Mouse (Mus musculus): Measurements from ENCODE around the gene Stk39. TPM values are rescaled to one million over a fixed set of nuclear protein-coding genes. Genes with fewer than 3 reads are reported as not detected.

The Stk39 gene
- 16.0 and 16.7 TPM in 2 replicates for polyA plus RNA-seq (2012; ENCODE audit: insufficient read depth, insufficient read length, missing spikeins)

GRCm38 (mm10) chr2:68471759-68472550 is at the start of gene Stk39:
Gene Stk39, minus strand, starts transcription at chr2:68472268.
- Histone ChIP-seq H3K4me3 (ENCODE audit: insufficient read depth, low read depth, low read length) (peak within 1 kb of the TSS; percentile 73), H3K27ac (replicated peaks; ENCODE audit: low read depth, low read length) (no peak within 1 kb of the TSS), H3K4me1 (ENCODE audit: control insufficient read depth, insufficient read depth, insufficient read length, low read length) (no peaks in the 10 kb centered on the region)

- H3K4me3 ChIP-seq (ENCODE audit: insufficient read depth, low read depth, low read length): no peak overlapping the region
- no peak overlapping the region for H3K27ac ChIP-seq (replicated peaks; ENCODE audit: low read depth, low read length)
- no peaks in the 10 kb centered on the region for H3K4me1 ChIP-seq (ENCODE audit: control insufficient read depth, insufficient read depth, insufficient read length, low read length)
Observed at GRCm38 (mm10) chr2:68515409-68515808, 43.3 kb upstream of the Stk39 start.

GRCm38 (mm10) chr2:68503202-68503601 is 31.1 kb upstream of the Stk39 start:
- Histone ChIP-seq H3K27ac (replicated peaks; ENCODE audit: low read depth, low read length) (no peak overlapping the region), H3K4me1 (ENCODE audit: control insufficient read depth, insufficient read depth, insufficient read length, low read length) (no peaks in the 10 kb centered on the region), H3K4me3 (ENCODE audit: insufficient read depth, low read depth, low read length) (no peak overlapping the region)

GRCm38 (mm10) chr2:68502734-68503133 is 30.7 kb upstream of the Stk39 start:
- no peak overlapping the region for H3K27ac ChIP-seq (replicated peaks; ENCODE audit: low read depth, low read length)
- H3K4me3 ChIP-seq (ENCODE audit: insufficient read depth, low read depth, low read length): no peak overlapping the region
- no peaks in the 10 kb centered on the region for H3K4me1 ChIP-seq (ENCODE audit: control insufficient read depth, insufficient read depth, insufficient read length, low read length)

- Histone ChIP-seq H3K4me1 (ENCODE audit: control insufficient read depth, insufficient read depth, insufficient read length, low read length) (no peaks in the 10 kb centered on the region), H3K27ac (replicated peaks; ENCODE audit: low read depth, low read length) (no peak overlapping the region), H3K4me3 (ENCODE audit: insufficient read depth, low read depth, low read length) (no peak overlapping the region)
Observed at GRCm38 (mm10) chr2:68502236-68502635, 30.2 kb upstream of the Stk39 start.

GRCm38 (mm10) chr2:68486275-68486674 is 14.2 kb upstream of the Stk39 start:
- peaks cover 5% of the 10 kb centered on the region; the same call in 1 of the 2 replicates for H3K4me1 ChIP-seq (ENCODE audit: control insufficient read depth, insufficient read depth, insufficient read length, low read length)
- H3K27ac ChIP-seq (replicated peaks; ENCODE audit: low read depth, low read length): no peak overlapping the region
- no peak overlapping the region for H3K4me3 ChIP-seq (ENCODE audit: insufficient read depth, low read depth, low read length)

GRCm38 (mm10) chr2:68485141-68485540 is 13.1 kb upstream of the Stk39 start:
- no peak overlapping the region for H3K4me3 ChIP-seq (ENCODE audit: insufficient read depth, low read depth, low read length)
- peaks cover 5% of the 10 kb centered on the region; the same call in 1 of the 2 replicates for H3K4me1 ChIP-seq (ENCODE audit: control insufficient read depth, insufficient read depth, insufficient read length, low read length)
- no peak overlapping the region for H3K27ac ChIP-seq (replicated peaks; ENCODE audit: low read depth, low read length)

GRCm38 (mm10) chr2:68482896-68483295 is 10.8 kb upstream of the Stk39 start:
- Histone ChIP-seq H3K4me3 (ENCODE audit: insufficient read depth, low read depth, low read length) (no peak overlapping the region), H3K27ac (replicated peaks; ENCODE audit: low read depth, low read length) (no peak overlapping the region), H3K4me1 (ENCODE audit: control insufficient read depth, insufficient read depth, insufficient read length, low read length) (peaks cover 5% of the 10 kb centered on the region; the same call in 1 of the 2 replicates)

- H3K27ac ChIP-seq (replicated peaks; ENCODE audit: low read depth, low read length): no peak overlapping the region
- no peak overlapping the region for H3K4me3 ChIP-seq (ENCODE audit: insufficient read depth, low read depth, low read length)
- H3K4me1 ChIP-seq (ENCODE audit: control insufficient read depth, insufficient read depth, insufficient read length, low read length): peaks cover 5% of the 10 kb centered on the region; the same call in 1 of the 2 replicates
Observed at GRCm38 (mm10) chr2:68479823-68480222, 7.8 kb upstream of the Stk39 start.

GRCm38 (mm10) chr2:68472921-68473320 is 853 bp upstream of the Stk39 start:
- H3K4me1 ChIP-seq (ENCODE audit: control insufficient read depth, insufficient read depth, insufficient read length, low read length): no peaks in the 10 kb centered on the region
- H3K27ac ChIP-seq (replicated peaks; ENCODE audit: low read depth, low read length): no peak overlapping the region
- H3K4me3 ChIP-seq (ENCODE audit: insufficient read depth, low read depth, low read length): no peak overlapping the region

GRCm38 (mm10) chr2:68472551-68472910 is 463 bp upstream of the Stk39 start:
- Histone ChIP-seq H3K27ac (replicated peaks; ENCODE audit: low read depth, low read length) (no peak overlapping the region), H3K4me1 (ENCODE audit: control insufficient read depth, insufficient read depth, insufficient read length, low read length) (no peaks in the 10 kb centered on the region), H3K4me3 (ENCODE audit: insufficient read depth, low read depth, low read length) (peak overlapping the region; percentile 73)

GRCm38 (mm10) chr2:68470891-68471758 is 943 bp downstream of the Stk39 start:
- peak overlapping the region; percentile 73 for H3K4me3 ChIP-seq (ENCODE audit: insufficient read depth, low read depth, low read length)
- H3K27ac ChIP-seq (replicated peaks; ENCODE audit: low read depth, low read length): no peak overlapping the region
- H3K4me1 ChIP-seq (ENCODE audit: control insufficient read depth, insufficient read depth, insufficient read length, low read length): no peaks in the 10 kb centered on the region

- no peak overlapping the region for H3K4me3 ChIP-seq (ENCODE audit: insufficient read depth, low read depth, low read length)
- peaks cover 10% of the 10 kb centered on the region for H3K4me1 ChIP-seq (ENCODE audit: control insufficient read depth, insufficient read depth, insufficient read length, low read length)
- H3K27ac ChIP-seq (replicated peaks; ENCODE audit: low read depth, low read length): no peak overlapping the region
Observed at GRCm38 (mm10) chr2:68469491-68469890, 2.6 kb downstream of the Stk39 start.

- H3K4me3 ChIP-seq (ENCODE audit: insufficient read depth, low read depth, low read length): no peak overlapping the region
- H3K27ac ChIP-seq (replicated peaks; ENCODE audit: low read depth, low read length): no peak overlapping the region
- H3K4me1 ChIP-seq (ENCODE audit: control insufficient read depth, insufficient read depth, insufficient read length, low read length): peaks cover 10% of the 10 kb centered on the region
Observed at GRCm38 (mm10) chr2:68468698-68469097, 3.4 kb downstream of the Stk39 start.

GRCm38 (mm10) chr2:68468259-68468658 is 3.8 kb downstream of the Stk39 start:
- H3K4me3 ChIP-seq (ENCODE audit: insufficient read depth, low read depth, low read length): no peak overlapping the region
- H3K4me1 ChIP-seq (ENCODE audit: control insufficient read depth, insufficient read depth, insufficient read length, low read length): peaks cover 10% of the 10 kb centered on the region
- no peak overlapping the region for H3K27ac ChIP-seq (replicated peaks; ENCODE audit: low read depth, low read length)

All from brown adipose tissue, adult 24 weeks (tissue).